Mouse (Mus musculus) liver, embryonic 14.5 days (tissue): ENCODE results near the gene Arhgef19.

Source experiments
- CTCF ChIP-seq: IDR thresholded peaks from 2 replicates; pipeline ENCODE4 v1.5.1; 2016; ENCODE audit warnings: antibody characterized with exemption, low read depth, control low read depth
- EP300 ChIP-seq: IDR thresholded peaks from 2 replicates; pipeline ENCODE4 v1.6.1; 2016; ENCODE audit warnings: antibody characterized with exemption, low read depth

DNA sequence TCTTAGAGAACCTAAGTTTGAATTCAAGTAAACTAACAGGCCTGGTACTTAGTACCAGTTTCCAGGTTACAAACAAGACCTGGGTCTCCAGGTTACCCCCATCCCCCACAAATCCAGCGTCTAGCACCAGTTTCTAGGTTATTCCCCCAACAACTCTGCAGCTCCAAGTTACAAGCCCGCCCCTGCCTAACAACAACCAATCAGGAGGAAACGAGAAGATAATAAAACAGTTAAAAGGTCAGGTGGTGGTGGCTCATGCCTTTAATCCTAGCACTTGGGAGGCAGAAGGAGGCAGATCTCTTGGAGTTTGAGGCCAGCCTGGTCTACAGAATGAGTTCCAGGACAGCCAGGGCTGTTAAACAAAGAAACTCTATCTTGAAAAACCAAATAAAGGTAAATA lies 28.0 kb downstream of the Arhgef19 start:
- TF ChIP-seq CTCF (no peak), EP300 (no peak)
